Mouse (Mus musculus) cortical plate, adult 2 months (tissue): ENCODE measurements around the gene Nfkb1. TPM values are rescaled to one million over a fixed set of nuclear protein-coding genes. Genes with fewer than 3 reads are reported as not detected.

Experiments
- H3K27ac ChIP-seq: fragments of 200-500 bp; 2 replicates; pipeline ENCODE4 v1.5.1; 2012; ENCODE audit warnings: low read length, control low read depth, inconsistent platforms; ENCODE audit not compliant: insufficient read depth
- H3K4me1 ChIP-seq: fragments of 200-500 bp; 2 replicates; pipeline ENCODE4 v1.6.1; 2011; ENCODE audit warnings: low read length; ENCODE audit not compliant: control insufficient read depth, insufficient read depth
- H3K4me3 ChIP-seq: fragments of 200-500 bp; 2 replicates; pipeline ENCODE4 v1.5.1; 2011; ENCODE audit warnings: mild to moderate bottlenecking, low read length, control low read depth; ENCODE audit not compliant: insufficient read depth
- CTCF ChIP-seq: fragments of 200-500 bp; IDR thresholded peaks from 2 replicates; pipeline ENCODE4 v1.5.1; 2011; ENCODE audit warnings: mild to moderate bottlenecking, control low read depth, low read length; ENCODE audit not compliant: insufficient read depth; ENCODE audit errors: extremely low read depth
- POLR2A ChIP-seq: fragments of 200-500 bp; IDR thresholded peaks from 2 replicates; pipeline ENCODE4 v1.6.1; 2011; ENCODE audit warnings: mild to moderate bottlenecking, low read length, control low read depth; ENCODE audit not compliant: insufficient read depth; ENCODE audit errors: extremely low read depth
- polyA plus RNA-seq: library from polyadenylated mRNA; depleted of rRNA; stranded (reverse); fragments of >200 nt; gene quantifications from 2 replicates; pipeline ENCODE4 v1.2.3, GENCODE M21; 2012

Gene Nfkb1
- polyA plus RNA-seq, 1 experiment: 22.3 TPM

GRCm38 (mm10) chr3:135592011-135592410 lies 99.3 kb downstream of the Nfkb1 start:
- H3K27ac ChIP-seq: no peak overlapping the region
- no peaks in the 10 kb centered on the region for H3K4me1 ChIP-seq
- no peak overlapping the region for H3K4me3 ChIP-seq
- no peak for TF ChIP-seq CTCF
- TF ChIP-seq POLR2A: no peak

- no peak for TF ChIP-seq POLR2A
- TF ChIP-seq CTCF: no peak
- H3K4me3 ChIP-seq: no peak overlapping the region
These were observed 100.0 kb downstream of the Nfkb1 start for GRCm38 (mm10) chr3:135591376-135591775.

GRCm38 (mm10) chr3:135590471-135590870 lies 100.9 kb downstream of the Nfkb1 start:
- TF ChIP-seq POLR2A (no peak), CTCF (no peak)
- Histone ChIP-seq H3K27ac (no peak overlapping the region), H3K4me1 (peaks cover 6% of the 10 kb centered on the region; the same call in 1 of the 2 replicates), H3K4me3 (no peak overlapping the region)

More at GRCm38 (mm10) chr3:135591376-135591775, 100.0 kb downstream of the Nfkb1 start:
- H3K27ac ChIP-seq: no peak overlapping the region
- H3K4me1 ChIP-seq: peaks cover 5% of the 10 kb centered on the region; the same call in 1 of the 2 replicates

GRCm38 (mm10) chr3:135586471-135586880 lies 104.9 kb downstream of the Nfkb1 start:
- Histone ChIP-seq H3K27ac (0 out of 2 replicates have a peak overlapping the region, but pooled peaks have one; percentile 0), H3K4me3 (no peak overlapping the region), H3K4me1 (peaks cover 6% of the 10 kb centered on the region; the same call in 1 of the 2 replicates)
- TF ChIP-seq CTCF (no peak), POLR2A (no peak)

GRCm38 (mm10) chr3:135586060-135586459 lies 105.3 kb downstream of the Nfkb1 start:
- H3K27ac ChIP-seq: no peak overlapping the region

GRCm38 (mm10) chr3:135585482-135585881 lies 105.9 kb downstream of the Nfkb1 start:
- H3K4me1 ChIP-seq: peaks cover 6% of the 10 kb centered on the region; the same call in 1 of the 2 replicates
- no peak overlapping the region for H3K27ac ChIP-seq
- TF ChIP-seq POLR2A: no peak
- no peak for TF ChIP-seq CTCF
- H3K4me3 ChIP-seq: no peak overlapping the region

More at GRCm38 (mm10) chr3:135586060-135586459, 105.3 kb downstream of the Nfkb1 start:
- TF ChIP-seq POLR2A: no peak
- Histone ChIP-seq H3K4me1 (peaks cover 6% of the 10 kb centered on the region; the same call in 1 of the 2 replicates), H3K4me3 (no peak overlapping the region)

- H3K4me3 ChIP-seq: no peak overlapping the region
- peaks cover 6% of the 10 kb centered on the region; the same call in 1 of the 2 replicates for H3K4me1 ChIP-seq
- no peak overlapping the region for H3K27ac ChIP-seq
- TF ChIP-seq POLR2A: no peak
- no peak for TF ChIP-seq CTCF
These were observed 109.1 kb downstream of the Nfkb1 start for GRCm38 (mm10) chr3:135582246-135582645.

- Histone ChIP-seq H3K27ac (no peak overlapping the region), H3K4me1 (peaks cover 3% of the 10 kb centered on the region; the same call in 1 of the 2 replicates), H3K4me3 (no peak overlapping the region)
- TF ChIP-seq POLR2A (no peak), CTCF (peak; percentile 71)
These were observed 109.7 kb downstream of the Nfkb1 start for GRCm38 (mm10) chr3:135581606-135582117.

- TF ChIP-seq CTCF (no peak), POLR2A (no peak)
- Histone ChIP-seq H3K4me1 (no peaks in the 10 kb centered on the region), H3K27ac (no peak overlapping the region), H3K4me3 (no peak overlapping the region)
These were observed 110.7 kb downstream of the Nfkb1 start for GRCm38 (mm10) chr3:135580439-135581275.
